Mouse (Mus musculus): ENCODE measurements around the gene BC030499.

The BC030499 gene

DNA sequence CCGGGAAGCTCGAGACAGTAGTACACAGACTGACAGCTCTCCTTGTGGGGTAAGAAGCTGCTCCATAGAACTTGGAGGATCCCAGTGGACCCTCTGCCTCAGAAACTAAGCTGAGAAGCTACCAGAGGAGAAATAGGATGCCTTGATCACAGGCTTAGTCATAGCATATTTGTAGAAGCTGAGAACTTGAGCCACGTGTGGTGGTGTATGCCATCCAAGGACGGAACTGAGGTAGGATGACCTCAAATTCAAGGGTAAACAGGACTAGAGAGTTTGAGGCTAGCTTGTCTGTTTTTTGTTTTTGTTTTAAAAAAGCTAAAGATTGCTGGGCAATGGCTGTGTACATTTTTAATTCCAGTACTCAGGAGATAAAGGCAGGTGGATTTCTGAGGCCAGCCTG is 14.6 kb downstream of the BC030499 start:
- DNase-seq (ENCODE audit: low spot score in 2 of 2), result no peak

DNA sequence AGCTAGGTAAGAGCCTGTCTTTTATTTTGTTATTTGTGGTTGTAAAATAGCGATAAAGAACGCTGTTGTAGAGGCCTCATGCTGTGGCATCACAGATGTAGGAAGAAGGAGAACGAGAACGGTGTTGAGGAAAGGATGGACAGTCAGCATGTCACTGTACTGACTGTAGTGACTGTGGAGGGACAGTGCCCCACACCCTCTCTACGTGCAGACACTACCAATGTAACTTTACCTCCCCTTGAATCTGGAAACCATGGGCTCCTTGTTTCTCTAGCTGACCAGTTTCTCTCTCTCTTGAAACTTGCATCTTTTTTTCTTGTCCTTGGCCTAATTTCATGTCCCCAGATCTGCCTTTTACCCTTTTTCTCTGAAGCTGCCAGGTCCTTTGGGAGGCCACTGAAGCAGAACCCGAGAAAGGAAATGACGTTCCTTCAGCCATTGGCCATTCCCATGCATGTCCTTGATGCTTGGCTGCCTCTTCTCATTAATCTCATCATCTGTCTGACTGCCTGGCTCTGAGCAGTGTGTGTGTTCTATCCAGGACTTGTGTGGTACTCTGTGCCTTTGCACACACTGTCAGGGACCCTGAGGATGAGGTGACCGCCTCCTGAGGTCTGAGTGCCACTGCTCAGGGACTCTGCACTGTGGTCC is 20.3 kb downstream of the BC030499 start:
- no peak for DNase-seq (ENCODE audit: low spot score in 2 of 2)

GRCm38 (mm10) chr11:78313662-78314061 is 23.0 kb downstream of the BC030499 start:
- DNase-seq (ENCODE audit: low spot score in 2 of 2), result no peak

- DNase-seq (ENCODE audit: low spot score in 2 of 2), result no peak
Observed at GRCm38 (mm10) chr11:78318411-78318810, 27.8 kb downstream of the BC030499 start.

DNA sequence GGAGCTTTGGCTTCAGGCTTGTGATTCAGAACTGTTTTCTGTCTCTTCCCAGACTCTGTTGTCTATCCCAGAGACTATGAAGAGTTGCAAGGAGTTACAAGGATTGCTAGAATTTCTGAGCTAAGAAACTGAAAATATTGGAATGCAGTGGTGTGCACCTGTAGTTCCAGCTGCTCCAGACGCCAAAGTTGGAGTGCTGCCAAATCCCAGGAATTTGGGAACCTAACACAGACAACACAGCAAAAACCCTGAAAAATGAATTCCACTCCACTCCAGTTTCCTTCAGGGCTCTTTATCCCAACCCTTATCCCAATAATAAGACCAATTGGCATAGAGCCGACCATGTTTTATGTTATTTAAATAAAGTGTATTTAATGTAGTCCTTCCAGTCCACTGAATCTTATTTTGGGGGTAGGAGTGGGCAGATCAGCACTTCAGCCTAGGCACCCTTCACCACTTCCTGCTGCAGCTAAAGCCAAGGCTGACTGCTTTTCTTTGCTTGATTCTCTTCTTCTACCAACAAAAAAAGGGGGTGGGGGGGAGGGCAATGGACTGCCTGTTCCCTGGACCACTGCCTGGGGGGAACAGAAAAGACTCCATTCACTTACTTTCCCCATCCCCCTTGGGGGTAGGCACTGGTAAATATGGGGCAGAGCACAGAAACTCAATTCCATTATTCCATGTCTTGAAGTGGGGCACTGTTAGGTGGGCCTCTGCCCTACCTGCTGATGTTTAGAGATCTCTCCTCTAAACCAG is 31.6 kb downstream of the BC030499 start:
- DNase-seq (ENCODE audit: low spot score in 2 of 2), result no peak

- DNase-seq (ENCODE audit: low spot score in 2 of 2), result peak; percentile 34 to 55
Observed at GRCm38 (mm10) chr11:78322860-78323259, 32.2 kb downstream of the BC030499 start, which contains the start of gene Aldoc. Gene Aldoc, plus strand, starts transcription at chr11:78322968.

GRCm38 (mm10) chr11:78324000-78324785 is 33.6 kb downstream of the BC030499 start:
- DNase-seq (ENCODE audit: low spot score in 2 of 2), result no peak

- no peak for DNase-seq (ENCODE audit: low spot score in 2 of 2)
Observed at GRCm38 (mm10) chr11:78324965-78325364, 34.3 kb downstream of the BC030499 start.

DNA sequence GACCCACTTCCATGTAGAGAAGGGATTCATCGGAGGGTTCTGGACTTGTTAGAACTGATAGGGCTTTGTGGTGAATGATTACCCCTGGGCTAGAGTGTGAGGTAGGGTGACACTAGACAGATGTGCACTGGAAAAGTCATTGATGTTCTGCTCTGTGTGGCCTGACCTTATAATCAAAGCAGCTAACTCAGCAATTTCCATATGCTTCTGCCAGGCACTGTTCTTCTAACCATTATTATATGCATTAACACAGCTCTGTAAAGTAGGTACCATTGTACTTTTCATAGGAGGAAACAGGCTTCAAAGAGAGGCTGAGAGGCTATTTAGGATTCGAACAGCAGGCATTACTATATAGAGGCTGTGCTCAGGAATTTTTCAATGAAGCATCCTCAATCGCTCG is 36.6 kb downstream of the BC030499 start:
- no peak for DNase-seq (ENCODE audit: low spot score in 2 of 2)

DNA sequence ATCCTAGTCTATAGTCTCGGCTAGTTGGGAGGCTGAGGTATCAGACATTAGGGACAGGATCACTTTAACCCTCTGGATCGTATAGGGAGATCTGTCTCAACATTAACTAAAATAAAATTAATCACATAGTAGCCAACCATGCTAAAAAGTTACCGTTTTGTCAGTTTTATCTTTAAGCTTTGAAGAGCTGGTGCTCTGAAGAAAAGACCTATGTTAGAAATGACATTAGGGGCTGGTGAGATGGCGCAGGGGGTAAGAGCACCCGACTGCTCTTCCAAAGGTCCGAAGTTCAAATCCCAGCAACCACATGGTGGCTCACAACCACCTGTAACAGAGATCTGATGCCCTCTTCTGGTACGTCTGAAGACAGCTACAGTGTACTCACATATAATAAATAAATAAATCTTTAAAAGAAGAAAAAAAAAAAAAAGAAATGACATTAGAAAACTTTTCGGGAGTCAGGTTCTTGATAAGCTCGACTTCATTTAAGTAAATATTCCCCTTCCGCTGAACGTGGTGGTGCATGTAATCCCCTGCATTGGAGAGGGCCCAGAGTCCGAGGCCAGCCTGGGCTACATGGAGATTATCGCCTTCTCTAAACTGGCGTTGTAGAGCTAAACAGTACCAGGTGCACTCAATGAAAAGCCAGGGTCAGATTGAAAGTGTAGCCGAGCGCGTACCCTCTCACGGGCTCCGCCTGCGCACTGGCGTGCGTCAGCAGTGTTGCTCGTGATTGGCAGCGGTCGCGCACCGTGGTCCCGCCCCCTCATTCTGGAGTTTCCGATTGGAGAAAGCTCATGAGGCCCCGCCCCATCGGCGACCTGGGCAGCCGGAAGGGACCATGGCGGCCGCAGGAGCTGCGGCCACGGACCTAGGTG is 37.2 kb downstream of the BC030499 start, which contains the start of gene Pigs:
Gene Pigs, plus strand, starts transcription at position 782 of the 878 bp plus-strand sequence.
- peak; percentile 83 to 90 for DNase-seq (ENCODE audit: low spot score in 2 of 2)

DNA sequence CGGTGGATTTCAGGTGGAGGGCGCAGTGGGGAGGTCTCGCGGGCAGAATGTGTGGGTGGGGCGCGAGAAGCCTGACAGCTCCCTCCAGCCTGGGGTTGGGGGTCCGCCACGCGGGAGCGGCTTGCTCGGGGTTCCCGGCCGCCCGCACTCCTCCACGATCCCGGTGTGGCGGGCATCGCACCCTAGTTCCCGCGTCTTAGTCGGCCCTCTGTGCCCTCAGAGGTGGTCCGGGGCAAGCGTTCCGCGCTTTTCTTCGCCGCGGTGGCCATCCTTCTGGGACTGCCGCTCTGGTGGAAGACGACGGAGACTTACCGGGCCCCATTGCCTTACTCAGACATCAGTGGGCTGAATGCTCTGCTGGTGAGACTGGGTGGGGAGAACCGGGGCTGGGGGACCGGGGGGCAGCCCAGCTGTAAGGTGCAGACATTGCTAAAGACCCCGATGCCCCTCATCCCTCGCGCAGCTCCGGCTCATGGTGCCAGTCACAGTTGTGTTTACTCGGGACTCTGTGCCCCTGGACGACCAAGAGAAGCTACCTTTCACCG is 37.9 kb downstream of the BC030499 start:
- no peak for DNase-seq (ENCODE audit: low spot score in 2 of 2)

DNA sequence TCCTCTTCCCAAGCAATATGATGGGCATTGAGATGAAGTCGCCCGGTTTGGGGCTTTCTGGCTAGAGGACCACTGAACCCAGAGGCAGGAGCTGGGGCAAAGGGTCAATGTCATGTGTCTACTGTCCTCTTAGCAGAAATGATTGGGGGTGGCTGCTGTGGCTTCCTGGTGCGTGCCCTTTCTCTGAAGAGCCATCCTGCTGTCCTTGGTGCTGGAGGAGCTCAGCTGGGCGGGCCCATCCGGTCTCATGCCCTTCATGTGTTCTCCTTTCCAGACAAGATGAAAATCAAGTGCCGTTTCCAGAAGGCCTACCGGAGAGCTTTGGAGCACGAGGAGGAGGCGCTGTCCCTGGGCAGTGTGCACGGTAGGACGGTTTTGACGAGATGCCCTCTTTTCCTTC is 42.0 kb downstream of the BC030499 start:
- no peak for DNase-seq (ENCODE audit: low spot score in 2 of 2)

DNA sequence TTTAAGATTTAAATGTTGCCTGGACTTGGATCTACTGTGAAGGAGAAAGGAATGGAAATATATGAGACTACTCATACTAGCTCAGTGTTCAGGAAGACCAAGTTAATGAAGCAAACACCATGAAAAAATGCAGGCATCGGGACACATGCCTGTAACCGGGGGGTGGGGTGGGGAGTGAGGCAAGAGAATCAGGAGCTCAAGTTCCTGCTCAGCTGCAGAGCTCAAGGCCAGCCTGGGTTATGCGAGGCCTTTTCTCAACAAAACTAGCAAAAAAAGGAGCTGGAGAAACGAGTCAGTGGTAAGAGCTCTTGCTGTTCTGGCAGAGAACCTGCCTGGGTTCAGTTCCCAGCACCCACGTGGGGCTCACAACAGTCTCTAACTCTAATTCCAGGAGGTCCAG is 43.4 kb downstream of the BC030499 start:
- no peak for DNase-seq (ENCODE audit: low spot score in 2 of 2)

DNA sequence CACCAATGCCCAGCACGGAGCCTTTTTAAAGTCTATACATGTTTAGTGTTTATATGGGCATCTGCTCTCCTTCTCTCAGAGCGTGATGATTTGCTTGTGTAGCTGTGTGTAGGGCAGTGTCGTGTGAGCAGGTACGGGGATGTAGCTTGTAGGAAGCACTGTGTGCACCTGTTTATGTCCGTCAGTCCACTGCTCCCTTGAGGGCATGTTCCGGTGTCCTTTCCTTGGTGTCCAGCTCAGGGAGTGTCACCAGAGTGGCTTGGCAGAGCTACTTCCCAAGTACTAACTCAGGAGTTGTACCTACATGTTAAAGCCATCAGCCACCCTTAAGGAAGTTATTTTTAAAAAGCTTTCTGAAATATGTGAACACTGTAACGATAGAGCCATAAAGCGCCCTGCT is 46.4 kb downstream of the BC030499 start:
- DNase-seq (ENCODE audit: low spot score in 2 of 2), result no peak

DNA sequence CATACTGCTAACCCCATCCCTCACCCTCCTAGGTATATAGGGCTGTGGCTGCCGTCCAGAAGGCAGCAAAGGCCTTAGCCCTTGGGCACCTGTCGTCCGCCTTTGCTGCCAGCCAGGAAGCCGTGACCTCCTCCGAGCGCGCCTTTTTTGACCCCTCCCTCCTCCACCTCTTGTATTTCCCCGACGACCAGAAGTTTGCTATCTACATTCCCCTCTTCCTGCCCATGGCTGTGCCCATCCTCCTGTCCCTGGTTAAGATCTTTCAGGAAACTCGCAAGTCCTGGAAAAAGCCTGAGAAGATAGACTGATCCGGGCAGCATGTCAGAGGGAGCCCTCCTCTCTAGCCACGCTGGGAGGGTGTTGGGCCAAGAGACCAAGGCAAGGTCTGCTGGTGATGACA is 51.1 kb downstream of the BC030499 start:
- DNase-seq (ENCODE audit: low spot score in 2 of 2), result no peak

- DNase-seq (ENCODE audit: low spot score in 2 of 2), result no peak
Observed at GRCm38 (mm10) chr11:78343381-78344327, 53.0 kb downstream of the BC030499 start, which contains the start of gene Unc119. Gene Unc119, plus strand, starts transcription at chr11:78343482.

- DNase-seq (ENCODE audit: low spot score in 2 of 2), result no peak
Observed at GRCm38 (mm10) chr11:78344328-78344889, 53.8 kb downstream of the BC030499 start.

- DNase-seq (ENCODE audit: low spot score in 2 of 2), result no peak
Observed at GRCm38 (mm10) chr11:78344890-78345715, 54.5 kb downstream of the BC030499 start.

DNA sequence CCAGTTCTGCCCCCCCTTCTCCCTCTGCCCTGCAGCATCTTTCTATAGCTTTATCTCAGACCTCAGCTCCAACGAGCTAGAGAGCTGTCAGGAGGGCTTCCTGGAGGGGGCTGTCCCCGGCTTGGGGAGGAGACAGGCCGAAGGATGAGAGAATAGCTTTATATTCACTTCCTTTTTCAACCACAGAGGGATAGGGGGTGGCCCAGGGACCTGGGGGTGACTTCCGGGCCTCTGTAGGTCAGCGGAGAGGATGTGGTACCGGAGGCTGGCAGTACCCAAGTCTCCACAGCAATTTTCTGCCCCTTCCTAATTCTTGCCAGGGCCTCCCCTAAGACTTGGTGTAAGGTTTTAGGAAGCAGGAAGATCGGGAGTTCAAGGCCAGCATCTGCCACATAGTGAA is 55.2 kb downstream of the BC030499 start:
- no peak for DNase-seq (ENCODE audit: low spot score in 2 of 2)

Data from frontal cortex, postnatal 25 days (tissue).